Mouse (Mus musculus) CD4-positive, CD25-positive, alpha-beta regulatory T cell, adult 2 months (primary cell): ENCODE measurements around the gene Olfr170.
"Not testable (repeated sequence)": the region's sequence is repeated elsewhere in the genome, so short reads cannot be mapped to it uniquely, and the experiment has no call there.

Experiments used
- DNase-seq: peaks from one replicate; pipeline ENCODE4 v3.0.0-alpha.2; 2012; ENCODE audit warnings: low read depth, low spot score

Olfr170 gene

GRCm38 (mm10) chr16:19611782-19612181 is at the start of gene Olfr170:
TSS of gene Olfr170 (minus strand) at chr16:19611882.
- DNase-seq = not testable (repeated sequence)

GRCm38 (mm10) chr16:19629816-19630215 is 18.1 kb upstream of the Olfr170 start, which contains the start of gene Olfr171:
TSS of gene Olfr171 (minus strand) at chr16:19629916.
- DNase-seq = no peak

GRCm38 (mm10) chr16:19603166-19603565 is 8.5 kb downstream of the Olfr170 start:
- no peak for DNase-seq

GRCm38 (mm10) chr16:19571709-19572108 is 40.0 kb downstream of the Olfr170 start, which contains the start of gene Olfr169:
TSS of gene Olfr169 (minus strand) at chr16:19571809.
- DNase-seq = not testable (repeated sequence)
